Mouse (Mus musculus) monocyte, adult 2 months (primary cell): ENCODE measurements at regions not wholly inside any gene's neighbourhood (a gene's known extent, or its start where the extent isn't known, plus 50 kb on each side); places are given as distances from the start of the nearest gene placed in this dataset.

Experiments used
- DNase-seq, 2 experiments: peaks; one replicate each; pipeline ENCODE4 v3.0.0; 2022; ENCODE audit warnings: low spot score in 2 of 2, low read depth in 1 of 2

DNA sequence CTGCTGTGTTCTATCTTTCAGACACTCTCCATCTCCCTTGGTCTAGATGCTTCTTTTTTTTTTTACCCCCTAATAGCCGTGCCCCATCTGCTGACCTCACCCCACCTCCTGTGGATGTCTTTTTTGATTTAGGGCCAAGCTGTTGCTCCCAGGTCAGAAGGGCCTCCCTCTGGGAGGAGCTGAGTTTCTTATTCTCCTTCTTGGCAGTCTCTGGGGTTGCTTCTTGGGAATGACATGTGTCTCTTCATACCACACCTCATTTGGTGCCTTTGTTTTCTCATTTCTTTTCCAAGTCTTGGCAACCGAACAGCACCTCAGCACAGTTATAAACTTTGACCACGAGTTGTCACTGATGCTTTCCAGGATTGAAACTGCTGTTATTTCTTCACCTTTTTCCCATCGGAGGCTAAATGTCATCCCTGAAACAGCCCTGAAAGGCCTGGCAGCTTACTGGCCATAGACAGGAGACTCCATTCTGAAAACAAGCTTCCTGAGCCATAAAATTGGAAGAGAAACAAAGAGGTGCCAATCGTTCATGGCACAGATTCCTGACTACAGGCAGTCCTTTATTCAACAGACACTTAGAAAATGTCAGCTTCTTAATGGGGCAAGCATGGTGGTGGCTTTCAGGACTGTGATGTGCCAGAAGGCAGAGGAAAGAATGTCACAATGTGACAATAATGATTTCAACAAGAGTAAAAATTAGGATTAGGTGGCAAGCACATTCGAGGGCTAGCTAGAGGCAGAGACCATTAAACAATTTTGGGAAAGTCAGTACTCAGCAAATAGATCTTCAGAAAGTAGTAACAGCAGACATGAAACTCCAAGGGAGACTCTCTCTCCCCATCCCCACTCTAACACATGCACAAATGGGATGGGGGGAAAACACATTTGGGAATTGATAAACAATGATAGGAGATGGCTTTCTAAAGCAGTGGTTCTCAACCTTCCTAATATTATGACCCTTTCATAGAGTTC is 197.1 kb upstream of the Arrdc4 start:
- DNase-seq: no peak

DNA sequence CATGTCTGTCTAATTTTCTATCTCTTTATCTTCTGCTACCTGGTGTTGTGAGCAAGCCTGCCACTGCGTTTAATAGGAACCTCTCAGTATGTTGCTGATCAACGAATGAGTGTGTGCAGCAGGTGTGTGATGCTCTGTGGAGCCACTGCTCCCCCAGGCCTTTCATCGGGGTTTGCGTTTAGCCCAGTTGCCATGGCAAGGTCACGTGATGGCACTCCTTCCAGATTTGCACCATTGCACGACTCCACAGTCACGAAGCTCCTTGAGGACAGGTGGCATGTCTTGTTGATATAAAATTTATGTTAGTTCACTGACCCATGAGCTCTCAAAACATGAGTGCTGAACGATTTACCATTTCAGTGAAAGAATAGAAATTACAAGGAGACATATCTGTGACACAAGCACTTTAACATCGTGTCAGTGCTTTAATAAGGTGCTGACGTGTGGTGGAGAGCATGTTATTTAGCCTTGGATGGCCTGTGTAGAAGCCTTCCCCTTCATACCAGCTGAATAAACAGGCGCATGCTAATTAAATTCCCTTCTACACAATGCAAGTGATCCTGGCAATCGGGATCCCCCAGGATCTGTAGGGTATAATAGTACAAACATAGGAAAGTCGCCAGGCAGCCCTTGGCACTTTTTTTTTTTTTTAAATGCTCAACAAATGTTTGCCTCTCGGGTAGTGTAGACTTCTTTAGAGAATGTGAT is 181.7 kb upstream of the Arrdc4 start:
- no peak for DNase-seq

DNA sequence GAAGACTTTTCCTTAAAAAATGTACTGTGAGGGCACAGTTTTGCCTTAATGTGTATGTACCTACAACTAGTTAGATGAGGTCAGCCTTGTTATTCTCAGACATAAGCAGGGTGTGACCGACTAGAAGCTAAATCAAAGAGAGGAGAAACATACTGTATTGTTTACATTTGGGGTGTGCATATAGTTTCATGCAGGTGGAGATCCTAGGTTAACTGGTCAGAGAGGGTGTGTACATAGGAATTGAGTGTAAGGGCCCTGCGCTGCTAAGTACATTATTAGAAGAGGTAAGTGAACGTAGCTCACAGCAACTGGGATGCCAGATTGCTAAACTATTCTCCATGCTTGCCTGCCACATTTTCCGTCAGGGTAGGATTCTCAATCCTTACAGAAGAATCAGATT is 180.6 kb upstream of the Arrdc4 start:
- DNase-seq: no peak

GRCm38 (mm10) chr7:68925640-68926039 is 176.6 kb upstream of the Arrdc4 start:
- DNase-seq: no peak

- no peak for DNase-seq
These were observed 169.8 kb upstream of the Arrdc4 start for GRCm38 (mm10) chr7:68918632-68919435.

DNA sequence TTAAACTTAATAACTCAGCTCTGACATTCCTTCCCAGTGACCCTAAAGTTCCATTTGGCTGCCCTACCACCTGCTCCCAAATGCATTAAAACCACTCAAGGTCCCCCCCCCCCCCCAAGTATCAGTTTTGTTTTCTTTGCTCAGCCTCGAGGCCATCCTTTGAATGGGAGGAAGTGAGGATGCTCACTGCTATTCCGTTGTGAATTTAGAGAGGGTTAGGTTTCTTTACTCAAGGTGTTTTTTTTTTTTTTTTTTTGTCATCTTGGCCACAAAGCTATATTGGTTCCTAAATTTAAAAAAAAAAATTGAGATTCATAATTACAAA is 168.8 kb upstream of the Arrdc4 start:
- no peak for DNase-seq

- no peak for DNase-seq
These were observed 168.3 kb upstream of the Arrdc4 start for GRCm38 (mm10) chr7:68917137-68917875.

- no peak for DNase-seq
These were observed 166.9 kb upstream of the Arrdc4 start for GRCm38 (mm10) chr7:68915976-68916375.

DNA sequence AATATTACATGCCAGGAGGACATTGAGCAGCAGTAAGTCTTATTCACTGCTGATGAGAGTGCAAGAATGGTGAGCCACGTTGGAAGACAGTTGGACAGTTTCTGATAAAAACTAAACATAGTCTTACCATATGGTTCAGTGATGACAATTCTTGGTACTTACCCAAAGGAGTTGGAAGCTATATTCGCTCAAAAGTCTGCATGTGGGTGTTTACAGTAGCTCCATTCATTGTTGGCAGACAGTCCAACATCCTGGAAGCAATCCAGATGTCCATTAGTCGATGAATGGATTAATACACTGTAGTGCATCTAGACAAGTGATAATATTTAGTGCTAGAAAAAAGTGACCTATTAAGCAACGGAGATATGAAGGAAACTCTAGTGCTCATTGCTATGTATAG is 165.3 kb upstream of the Arrdc4 start:
- no peak for DNase-seq

DNA sequence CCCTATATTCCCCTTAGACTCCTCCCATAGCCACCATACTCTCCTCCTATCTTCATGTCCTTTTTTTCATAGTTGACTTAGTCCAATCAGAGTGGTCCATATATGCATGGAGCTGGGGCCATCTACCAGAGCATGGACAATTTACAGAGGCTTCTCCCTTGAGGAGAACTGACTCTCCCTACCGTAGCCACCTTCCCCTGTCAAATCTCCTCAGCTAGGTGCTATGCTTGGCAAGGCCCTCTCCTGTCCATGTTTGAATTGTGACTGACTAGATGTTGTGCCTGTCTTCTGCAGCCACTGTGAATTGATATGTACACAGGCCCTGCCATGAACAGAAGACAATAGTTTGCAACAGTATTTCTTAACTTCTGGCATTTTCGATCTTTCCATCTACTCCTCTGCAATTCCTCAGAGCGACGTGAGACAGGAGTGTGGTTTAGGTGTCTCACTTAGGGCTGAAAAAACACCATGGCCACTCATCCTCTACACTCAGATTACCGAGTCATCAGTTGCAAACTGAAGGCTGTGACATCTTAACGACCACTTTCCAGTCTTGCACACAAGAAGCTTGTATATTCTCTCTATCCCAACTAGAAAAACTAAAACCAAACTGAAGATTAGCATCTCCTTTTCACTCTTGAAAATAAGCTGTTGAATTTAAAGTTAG is 163.1 kb upstream of the Arrdc4 start:
- no peak for DNase-seq

- no peak for DNase-seq
These were observed 162.5 kb upstream of the Arrdc4 start for GRCm38 (mm10) chr7:68911562-68911961.

- DNase-seq: no peak
These were observed 160.7 kb upstream of the Arrdc4 start for GRCm38 (mm10) chr7:68909694-68910093.

DNA sequence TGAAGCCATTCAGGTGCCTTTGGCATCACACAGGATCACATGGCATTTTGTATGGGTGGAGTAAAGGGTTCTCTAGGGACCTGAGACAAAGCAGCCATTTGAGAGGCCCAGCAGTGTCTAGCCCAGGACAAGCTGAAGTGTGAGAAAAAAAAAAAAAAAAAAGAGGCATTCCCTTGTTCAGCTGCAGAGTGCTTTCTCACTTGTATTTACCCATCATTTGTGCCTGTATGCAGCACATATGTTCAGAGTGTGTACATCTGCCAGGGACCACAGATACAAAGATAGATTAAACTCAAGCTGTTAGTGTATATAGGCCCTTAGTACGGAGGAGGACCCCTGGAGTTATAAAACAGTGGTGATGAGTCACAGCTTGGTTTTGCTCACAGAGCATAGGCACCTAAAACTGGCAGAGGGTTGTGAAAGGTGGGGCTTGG is 159.4 kb upstream of the Arrdc4 start:
- no peak for DNase-seq

GRCm38 (mm10) chr7:68907867-68908266 is 158.8 kb upstream of the Arrdc4 start:
- no peak for DNase-seq

DNA sequence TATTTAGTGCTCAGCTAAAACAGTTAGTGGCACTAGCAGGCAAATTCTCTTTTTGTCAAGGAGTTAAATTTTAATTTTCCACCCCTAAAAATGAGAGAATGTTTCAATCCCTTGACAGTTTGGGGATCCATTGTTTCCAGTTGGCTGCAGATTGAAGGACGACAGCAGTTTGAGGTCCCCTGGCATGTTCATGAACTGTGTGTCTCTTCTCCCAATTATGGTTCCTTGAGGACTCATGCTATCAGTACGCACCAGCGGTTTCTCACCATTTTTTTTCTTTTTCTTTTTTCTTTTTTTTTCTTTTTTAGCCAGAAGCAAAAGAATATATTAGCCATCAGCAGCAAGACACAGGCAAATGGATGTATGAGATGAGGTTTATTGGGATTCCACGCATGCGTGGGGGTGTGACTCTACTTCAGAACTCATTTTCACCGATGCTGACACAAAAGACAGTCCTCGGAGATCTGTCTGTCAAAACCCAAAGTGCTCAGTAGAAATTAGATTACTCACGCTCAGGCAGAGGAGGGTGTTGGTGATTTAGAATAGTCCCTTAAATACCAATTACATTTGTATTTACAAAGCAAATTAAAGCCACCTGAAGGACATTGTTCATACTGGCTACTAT is 157.8 kb upstream of the Arrdc4 start:
- DNase-seq: no peak

GRCm38 (mm10) chr7:68905793-68906192 is 156.8 kb upstream of the Arrdc4 start:
- no peak for DNase-seq

DNA sequence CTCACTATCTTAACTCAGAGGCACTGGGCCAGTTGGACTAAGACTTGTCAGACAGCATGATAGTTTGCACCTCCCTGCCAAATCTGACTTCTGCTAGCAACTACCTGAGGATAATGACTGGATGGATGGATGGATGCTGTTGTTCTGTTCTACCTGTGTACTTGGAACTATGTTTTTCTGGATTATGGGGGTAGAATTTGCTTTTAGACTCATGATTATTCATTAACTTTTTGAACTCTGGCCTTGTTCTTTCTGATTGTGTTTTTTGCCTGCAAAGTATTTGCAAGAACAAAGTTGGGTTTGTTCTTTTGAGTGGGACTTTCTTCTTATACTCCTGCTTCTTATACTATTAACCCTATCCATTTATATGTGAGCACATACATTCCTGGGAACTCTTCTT is 137.1 kb upstream of the Arrdc4 start:
- DNase-seq: no peak

GRCm38 (mm10) chr7:68873008-68873407 is 124.0 kb upstream of the Arrdc4 start:
- DNase-seq: no peak

- no peak for DNase-seq
These were observed 115.4 kb upstream of the Arrdc4 start for GRCm38 (mm10) chr7:68864322-68865031.
